Mouse (Mus musculus): Measurements from ENCODE around the gene Gm8947. TPM values are rescaled to one million over a fixed set of nuclear protein-coding genes. Genes with fewer than 3 reads are reported as not detected.
"Not testable (repeated sequence)": the region's sequence is repeated elsewhere in the genome, so short reads cannot be mapped to it uniquely, and the experiment has no call there.

Gene Gm8947
- polyA plus RNA-seq, 1 experiment from 2014 or later, result not detected

DNA sequence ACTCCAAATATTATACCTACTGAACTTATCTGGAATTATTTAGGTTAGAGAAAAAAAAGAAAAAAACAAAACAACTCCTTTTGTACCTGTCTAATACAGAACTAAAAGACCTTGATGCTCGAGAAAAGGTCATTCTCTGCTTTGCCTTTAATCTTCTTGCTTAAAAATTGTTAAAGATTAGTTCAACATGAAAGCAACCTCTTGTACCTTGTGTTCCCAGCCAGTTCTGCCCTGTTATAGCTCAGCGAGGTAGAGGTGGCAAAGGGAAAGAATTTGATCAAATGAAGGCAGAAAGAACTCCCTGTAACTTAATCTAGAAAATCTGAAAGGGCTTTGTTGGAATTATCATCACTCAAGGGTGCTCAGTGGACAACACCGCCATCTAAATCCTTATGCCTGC, 6.0 kb upstream of the Gm8947 start:
- H3K36me3 ChIP-seq; H3K4me3 ChIP-seq; H3K4me2 ChIP-seq; H3K4me1 ChIP-seq (replicated peaks); H3K27ac ChIP-seq; ATAC-seq (replicated peaks; ENCODE audit: insufficient number of reproducible peaks, insufficient read depth, low FRiP score, low read depth); H3K9me3 ChIP-seq (replicated peaks); H3K9ac ChIP-seq; H3K27me3 ChIP-seq: not testable (repeated sequence)
- 72% methylated on average over 3 of the region's 3 CpGs for WGBS

- H3K27ac ChIP-seq; H3K4me1 ChIP-seq (replicated peaks); H3K9ac ChIP-seq; ATAC-seq (replicated peaks; ENCODE audit: insufficient number of reproducible peaks, insufficient read depth, low FRiP score, low read depth); H3K4me3 ChIP-seq; H3K9me3 ChIP-seq (replicated peaks); H3K4me2 ChIP-seq; H3K36me3 ChIP-seq; H3K27me3 ChIP-seq: not testable (repeated sequence)
- WGBS, result 52% methylated on average over 4 of the region's 4 CpGs
Observed at GRCm38 (mm10) chr1:151186879-151187424, 5.2 kb upstream of the Gm8947 start.

DNA sequence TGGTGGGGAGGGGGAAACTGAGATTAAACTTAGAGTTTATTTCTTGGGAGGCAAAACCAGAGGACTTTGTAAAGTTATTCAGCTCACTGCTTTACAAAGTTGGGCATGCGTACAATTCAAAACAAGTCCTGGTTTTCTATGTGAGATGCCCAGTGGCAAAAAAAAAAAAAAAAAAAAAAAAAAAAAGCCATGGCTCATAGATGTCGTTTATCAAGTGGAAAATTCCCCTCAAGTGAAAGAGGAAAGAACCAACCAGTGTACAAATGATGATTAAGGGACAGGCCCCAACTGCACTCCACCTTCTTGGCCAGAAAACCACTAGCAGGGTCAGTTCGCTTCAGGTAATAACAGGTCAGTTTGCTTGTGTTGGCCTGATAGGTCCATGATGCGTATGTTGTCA, 3.7 kb upstream of the Gm8947 start:
- ATAC-seq (replicated peaks; ENCODE audit: insufficient number of reproducible peaks, insufficient read depth, low FRiP score, low read depth), result no peak
- no peak overlapping the region for H3K4me2 ChIP-seq
- H3K4me1 ChIP-seq (replicated peaks), result no peaks in the 10 kb centered on the region
- H3K4me3 ChIP-seq, result no peak overlapping the region
- no peaks in the 10 kb centered on the region for H3K27me3 ChIP-seq
- H3K36me3 ChIP-seq, result no peaks in the 10 kb centered on the region
- H3K27ac ChIP-seq, result no peak overlapping the region
- no peak overlapping the region for H3K9ac ChIP-seq
- 79% methylated on average over 4 of the region's 4 CpGs for WGBS
- no peaks in the 10 kb centered on the region for H3K9me3 ChIP-seq (replicated peaks)

DNA sequence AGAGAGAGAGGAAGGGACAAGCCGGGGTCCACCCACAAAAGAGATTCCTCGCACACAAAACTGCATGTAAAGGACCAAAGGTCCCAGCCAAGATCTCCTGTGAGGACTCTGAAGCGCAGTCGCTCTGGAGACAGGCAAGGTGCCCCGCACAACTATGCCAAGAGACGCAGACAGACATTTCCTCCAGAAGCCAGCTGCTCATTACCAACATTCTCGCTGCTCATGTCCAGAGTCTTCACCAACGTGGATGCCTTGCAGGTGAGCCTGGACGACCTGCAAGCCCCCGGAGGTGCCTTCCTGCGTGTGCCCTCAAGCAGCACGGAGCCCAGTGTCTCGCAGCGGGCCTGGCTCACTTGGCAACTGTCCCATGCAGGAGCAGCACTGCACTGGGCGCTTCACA, 563 bp downstream of the Gm8947 start:
- H3K36me3 ChIP-seq; H3K9me3 ChIP-seq (replicated peaks); H3K27ac ChIP-seq; H3K27me3 ChIP-seq; H3K4me2 ChIP-seq; H3K4me1 ChIP-seq (replicated peaks); H3K4me3 ChIP-seq; H3K9ac ChIP-seq; ATAC-seq (replicated peaks; ENCODE audit: insufficient number of reproducible peaks, insufficient read depth, low FRiP score, low read depth): not testable (repeated sequence)
- whole genome bisulfite sequencing, result 89% methylated on average over 15 of the region's 15 CpGs

DNA sequence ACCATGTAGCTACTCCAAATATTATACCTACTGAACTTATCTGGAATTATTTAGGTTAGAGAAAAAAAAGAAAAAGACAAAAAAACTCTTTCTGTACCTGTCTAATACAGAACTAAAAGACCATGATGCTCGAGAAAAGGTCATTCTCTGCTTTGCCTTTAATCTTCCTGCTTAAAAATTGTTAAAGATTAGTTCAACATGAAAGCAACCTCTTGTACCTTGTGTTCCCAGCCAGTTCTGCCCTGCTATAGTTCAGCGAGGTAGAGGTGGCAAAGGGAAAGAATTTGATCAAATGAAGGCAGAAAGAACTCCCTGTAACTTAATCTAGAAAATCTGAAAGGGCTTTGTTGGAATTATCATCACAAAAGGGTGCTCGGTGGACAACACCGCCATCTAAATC, 3.8 kb downstream of the Gm8947 start:
- ATAC-seq (replicated peaks; ENCODE audit: insufficient number of reproducible peaks, insufficient read depth, low FRiP score, low read depth); H3K36me3 ChIP-seq; H3K9ac ChIP-seq; H3K4me1 ChIP-seq (replicated peaks); H3K27me3 ChIP-seq; H3K4me2 ChIP-seq; H3K4me3 ChIP-seq; H3K27ac ChIP-seq; H3K9me3 ChIP-seq (replicated peaks): not testable (repeated sequence)
- WGBS, result 76% methylated on average over 4 of the region's 4 CpGs

DNA sequence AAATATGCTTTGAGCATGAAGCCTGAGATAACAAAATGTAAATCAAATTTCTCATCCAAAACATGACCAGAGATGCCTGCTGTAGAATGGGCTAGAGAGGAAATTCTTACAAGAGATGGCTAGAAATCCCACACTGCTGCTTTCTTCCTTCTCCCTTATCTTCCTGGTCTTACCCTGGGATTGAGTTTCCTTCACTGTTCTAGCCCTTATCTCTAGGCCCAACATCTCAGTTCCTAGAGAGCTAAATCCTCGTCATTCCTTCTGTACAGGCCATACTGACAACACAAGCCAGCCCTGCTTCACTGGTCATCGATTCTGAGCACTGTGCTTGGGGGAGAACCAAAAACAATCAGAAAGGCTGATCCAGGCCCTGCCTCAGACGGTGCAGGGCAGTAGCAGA, 4.5 kb downstream of the Gm8947 start:
- not testable (repeated sequence) for H3K4me2 ChIP-seq; ATAC-seq (replicated peaks; ENCODE audit: insufficient number of reproducible peaks, insufficient read depth, low FRiP score, low read depth); H3K9me3 ChIP-seq (replicated peaks); H3K4me3 ChIP-seq; H3K4me1 ChIP-seq (replicated peaks); H3K9ac ChIP-seq; H3K27ac ChIP-seq; H3K36me3 ChIP-seq; H3K27me3 ChIP-seq
- WGBS, result 51% methylated on average over 3 of the region's 3 CpGs

GRCm38 (mm10) chr1:151198120-151198519, 5.9 kb downstream of the Gm8947 start, which contains the start of gene Gm47995:
TSS of gene Gm47995 (plus strand) at chr1:151198448.
- not testable (repeated sequence) for H3K9ac ChIP-seq; H3K4me2 ChIP-seq; H3K36me3 ChIP-seq; H3K27ac ChIP-seq; H3K27me3 ChIP-seq; H3K4me3 ChIP-seq; H3K4me1 ChIP-seq (replicated peaks); H3K9me3 ChIP-seq (replicated peaks); ATAC-seq (replicated peaks; ENCODE audit: insufficient number of reproducible peaks, insufficient read depth, low FRiP score, low read depth)
- WGBS, result 73% methylated on average over 3 of the region's 4 CpGs

GRCm38 (mm10) chr1:151200620-151201019, 8.4 kb downstream of the Gm8947 start:
- H3K4me2 ChIP-seq; H3K4me3 ChIP-seq; H3K9ac ChIP-seq; ATAC-seq (replicated peaks; ENCODE audit: insufficient number of reproducible peaks, insufficient read depth, low FRiP score, low read depth); H3K4me1 ChIP-seq (replicated peaks); H3K27me3 ChIP-seq; H3K27ac ChIP-seq; H3K36me3 ChIP-seq; H3K9me3 ChIP-seq (replicated peaks): not testable (repeated sequence)

GRCm38 (mm10) chr1:151202771-151203170, 10.6 kb downstream of the Gm8947 start:
- H3K9me3 ChIP-seq (replicated peaks); H3K4me1 ChIP-seq (replicated peaks); H3K27me3 ChIP-seq; H3K4me3 ChIP-seq; H3K36me3 ChIP-seq; H3K9ac ChIP-seq; H3K27ac ChIP-seq; ATAC-seq (replicated peaks; ENCODE audit: insufficient number of reproducible peaks, insufficient read depth, low FRiP score, low read depth); H3K4me2 ChIP-seq: not testable (repeated sequence)
- WGBS, result 42% methylated on average over 3 of the region's 5 CpGs

DNA sequence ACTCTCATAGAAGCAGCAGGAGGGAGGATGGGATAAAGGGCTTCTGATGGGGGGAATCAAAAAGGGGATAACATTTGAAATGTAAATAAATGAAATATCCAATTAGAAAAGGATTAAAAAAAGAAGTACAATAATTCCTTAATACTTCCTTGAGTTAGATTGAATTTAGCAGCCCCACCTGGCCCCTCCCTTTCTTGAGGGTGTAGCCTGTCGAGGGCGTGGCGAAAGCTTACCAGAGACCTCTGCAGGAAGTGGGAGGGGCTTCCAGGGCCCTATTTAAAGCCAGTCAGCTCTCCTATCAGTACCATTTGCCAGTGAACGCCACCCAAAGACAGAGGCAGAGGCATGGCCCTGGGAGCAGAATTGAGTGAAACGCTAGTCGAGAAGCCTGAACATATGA, 11.6 kb downstream of the Gm8947 start, which contains the start of gene 3110040M04Rik:
Gene 3110040M04Rik (plus strand): TSS at position 304 of the 400 bp plus-strand sequence.
- H3K27ac ChIP-seq; H3K4me2 ChIP-seq; ATAC-seq (replicated peaks; ENCODE audit: insufficient number of reproducible peaks, insufficient read depth, low FRiP score, low read depth); H3K36me3 ChIP-seq; H3K27me3 ChIP-seq; H3K9me3 ChIP-seq (replicated peaks); H3K4me3 ChIP-seq; H3K4me1 ChIP-seq (replicated peaks); H3K9ac ChIP-seq: not testable (repeated sequence)
- WGBS, result no CpG with 5 or more reads among the region's 6 CpGs

GRCm38 (mm10) chr1:151208493-151208892, 16.3 kb downstream of the Gm8947 start:
- H3K27me3 ChIP-seq; H3K4me3 ChIP-seq; H3K4me2 ChIP-seq; H3K27ac ChIP-seq; H3K9me3 ChIP-seq (replicated peaks); H3K4me1 ChIP-seq (replicated peaks); H3K36me3 ChIP-seq; ATAC-seq (replicated peaks; ENCODE audit: insufficient number of reproducible peaks, insufficient read depth, low FRiP score, low read depth); H3K9ac ChIP-seq: not testable (repeated sequence)
- 50% methylated on average over 4 of the region's 5 CpGs for WGBS

DNA sequence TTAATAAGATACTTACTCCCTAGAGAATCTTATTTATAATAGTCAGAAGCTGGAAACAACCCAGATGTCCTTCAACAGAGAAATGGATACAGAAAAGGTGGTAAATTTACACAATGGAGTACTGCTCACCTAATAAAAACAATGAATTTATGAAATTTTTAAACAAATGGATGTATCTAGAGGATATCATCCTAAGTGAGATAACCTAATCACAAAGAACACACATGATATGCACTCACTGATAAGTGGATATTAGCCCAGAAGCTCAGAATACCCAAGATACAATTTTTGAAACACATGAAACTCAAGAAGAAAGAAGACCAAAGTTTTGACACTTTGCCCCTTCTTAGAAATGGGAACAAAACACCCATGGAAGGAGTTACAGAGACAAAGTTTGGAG, 16.8 kb downstream of the Gm8947 start:
- H3K27me3 ChIP-seq; H3K9ac ChIP-seq; H3K4me1 ChIP-seq (replicated peaks); H3K36me3 ChIP-seq; H3K4me3 ChIP-seq; H3K9me3 ChIP-seq (replicated peaks); H3K27ac ChIP-seq; ATAC-seq (replicated peaks; ENCODE audit: insufficient number of reproducible peaks, insufficient read depth, low FRiP score, low read depth); H3K4me2 ChIP-seq: not testable (repeated sequence)

Measured in heart, embryonic 15.5 days (tissue).